Mouse (Mus musculus) adrenal gland, adult 18-20 months (tissue): ENCODE data around the gene Sept6. TPM values are rescaled to one million over a fixed set of nuclear protein-coding genes. Genes with fewer than 3 reads are reported as not detected.
"Not testable (repeated sequence)": the region's sequence is repeated elsewhere in the genome, so short reads cannot be mapped to it uniquely, and the experiment has no call there.

Experiments
- DNase-seq, 2 experiments: peaks; one replicate each; pipeline ENCODE4 v3.0.0; 2021 to 2022; ENCODE audit warnings: low spot score in 2 of 2
- total RNA-seq, 2 experiments: library from RNA; stranded (reverse); gene quantifications; 1 replicate in 1 of 2; 2 replicates in 1 of 2; pipeline ENCODE4 v1.2.3; 2021

Gene Sept6
- total RNA-seq, 2 experiments from 2014 or later = 17.2 to 18.5 TPM

GRCm38 (mm10) chrX:36972951-36973471, 18.6 kb downstream of the Sept6 start:
- no peak for DNase-seq

- DNase-seq = no peak
Observed at GRCm38 (mm10) chrX:36971156-36971555, 20.4 kb downstream of the Sept6 start.

- no peak for DNase-seq
Observed at GRCm38 (mm10) chrX:36969501-36969900, 22.1 kb downstream of the Sept6 start.

GRCm38 (mm10) chrX:36956674-36957073, 34.9 kb downstream of the Sept6 start:
- DNase-seq = no peak

- no peak for DNase-seq
Observed at GRCm38 (mm10) chrX:36941106-36941505, 50.5 kb downstream of the Sept6 start.

GRCm38 (mm10) chrX:36939806-36940413, 51.7 kb downstream of the Sept6 start:
- peak; percentile 19 to 30 for DNase-seq

GRCm38 (mm10) chrX:36935326-36935966, 56.1 kb downstream of the Sept6 start:
- DNase-seq = no peak

GRCm38 (mm10) chrX:36930574-36930973, 61.0 kb downstream of the Sept6 start:
- peak in 1 of 2 experiments; percentile 9 for DNase-seq

GRCm38 (mm10) chrX:36929694-36930093, 61.9 kb downstream of the Sept6 start:
- no peak for DNase-seq

GRCm38 (mm10) chrX:36928791-36929190, 62.8 kb downstream of the Sept6 start:
- no peak for DNase-seq

- no peak for DNase-seq
Observed at GRCm38 (mm10) chrX:36921346-36921745, 70.2 kb downstream of the Sept6 start.

- DNase-seq = no peak
Observed at GRCm38 (mm10) chrX:36917749-36918148, 73.8 kb downstream of the Sept6 start.

- DNase-seq = peak; percentile 43 to 47
Observed at GRCm38 (mm10) chrX:36911343-36911742, 80.3 kb downstream of the Sept6 start.

GRCm38 (mm10) chrX:36906539-36906938, 85.1 kb downstream of the Sept6 start:
- DNase-seq = no peak

- peak; percentile 79 to 83 for DNase-seq
Observed at GRCm38 (mm10) chrX:36903115-36903768, 88.4 kb downstream of the Sept6 start.

GRCm38 (mm10) chrX:36902321-36903114, 89.1 kb downstream of the Sept6 start, which contains the start of gene Nkrf:
Nkrf (minus strand) TSS chrX:36902899.
- DNase-seq = peak; percentile 21 to 25

GRCm38 (mm10) chrX:36901655-36902054, 89.9 kb downstream of the Sept6 start:
- no peak for DNase-seq

- not testable (repeated sequence) for DNase-seq
Observed at GRCm38 (mm10) chrX:36898931-36899330, 92.7 kb downstream of the Sept6 start.

GRCm38 (mm10) chrX:36884719-36885118, 106.9 kb downstream of the Sept6 start:
- no peak for DNase-seq

GRCm38 (mm10) chrX:36874704-36875128, 116.9 kb downstream of the Sept6 start:
- no peak for DNase-seq

- peak; percentile 82 to 84 for DNase-seq
Observed at GRCm38 (mm10) chrX:36874178-36874696, 117.4 kb downstream of the Sept6 start.
